Mouse (Mus musculus) lung, postnatal 14 days (tissue): ENCODE measurements around the gene Cdc42.

Experiments
- DNase-seq: peaks from one replicate; pipeline ENCODE4 v3.0.0; 2021

Cdc42 gene

DNA sequence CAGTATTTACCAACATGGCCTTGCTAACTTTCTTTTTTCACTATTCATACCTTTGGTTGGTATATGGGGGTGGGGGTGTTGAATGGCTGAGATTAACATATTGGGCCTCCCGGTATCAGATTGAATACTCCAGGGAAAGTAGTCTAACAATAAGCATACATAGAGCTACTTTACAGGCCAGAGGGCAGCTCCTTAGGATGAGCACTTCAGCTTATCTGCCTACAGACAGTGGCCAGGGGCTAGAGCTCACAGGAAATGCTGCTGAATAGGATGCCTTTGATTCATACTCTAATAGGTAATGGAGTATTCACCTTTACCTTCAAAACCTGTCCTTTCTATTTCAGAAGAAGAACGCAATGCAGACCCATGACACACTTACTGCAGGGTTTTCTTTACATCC, 42.5 kb downstream of the Cdc42 start:
- DNase-seq: no peak

DNA sequence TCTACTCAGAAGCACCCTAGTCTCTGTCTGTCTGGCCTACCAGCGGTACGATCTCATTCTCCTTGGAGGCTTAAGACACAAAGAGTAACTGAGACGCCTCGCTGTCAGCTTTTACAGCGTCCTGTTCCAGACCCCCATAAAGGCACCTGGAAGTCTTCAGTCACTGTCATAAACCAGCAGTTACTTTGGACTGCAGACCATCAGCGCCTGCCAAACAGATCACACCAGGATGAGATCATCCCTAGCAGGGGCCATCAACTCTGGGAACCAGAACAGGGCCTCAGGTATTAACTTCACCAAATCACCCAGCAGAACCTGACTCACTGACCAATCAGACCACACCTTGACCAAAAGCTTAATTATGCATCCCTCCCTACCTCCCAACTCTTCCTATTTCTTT, 43.0 kb downstream of the Cdc42 start:
- DNase-seq: no peak

DNA sequence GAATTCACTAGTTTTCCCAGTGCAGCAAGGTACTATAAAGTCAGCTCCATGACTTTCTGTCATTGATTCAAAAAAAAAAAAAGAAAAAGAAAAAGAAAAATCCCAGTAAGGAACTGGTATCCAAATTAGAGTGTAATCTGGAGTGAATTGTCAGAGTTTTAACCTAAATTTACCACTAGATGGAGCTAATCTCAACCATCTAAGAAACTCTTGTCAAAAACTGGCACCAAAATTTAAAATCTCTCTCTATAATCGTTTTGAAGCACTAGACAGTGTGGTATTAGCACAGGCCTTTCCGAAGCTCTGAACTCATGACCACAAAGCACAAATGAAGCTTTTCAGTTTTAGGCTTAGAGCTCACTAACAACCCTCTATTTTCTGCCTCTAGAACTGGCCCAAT, 44.0 kb downstream of the Cdc42 start:
- no peak for DNase-seq

DNA sequence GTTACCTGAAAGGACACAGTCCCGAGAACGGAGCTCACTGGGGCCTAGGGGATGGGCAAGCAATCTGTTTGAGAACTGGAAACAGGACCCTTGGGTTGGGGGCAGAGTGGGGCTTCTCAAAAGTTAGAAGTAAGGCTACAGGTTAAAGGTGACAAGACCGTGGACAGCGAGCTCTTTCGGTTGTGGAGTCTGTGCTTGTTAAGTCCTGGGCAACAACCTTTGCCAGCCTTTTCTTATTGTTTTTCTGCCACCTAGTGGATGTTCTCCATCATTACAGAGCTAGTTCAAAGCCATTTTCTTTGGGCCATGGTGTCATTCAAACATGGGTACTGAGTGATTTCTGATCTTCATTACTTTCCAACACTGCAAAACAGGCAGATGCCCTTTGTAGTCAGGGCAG, 49.1 kb downstream of the Cdc42 start:
- DNase-seq: peak; percentile 32

DNA sequence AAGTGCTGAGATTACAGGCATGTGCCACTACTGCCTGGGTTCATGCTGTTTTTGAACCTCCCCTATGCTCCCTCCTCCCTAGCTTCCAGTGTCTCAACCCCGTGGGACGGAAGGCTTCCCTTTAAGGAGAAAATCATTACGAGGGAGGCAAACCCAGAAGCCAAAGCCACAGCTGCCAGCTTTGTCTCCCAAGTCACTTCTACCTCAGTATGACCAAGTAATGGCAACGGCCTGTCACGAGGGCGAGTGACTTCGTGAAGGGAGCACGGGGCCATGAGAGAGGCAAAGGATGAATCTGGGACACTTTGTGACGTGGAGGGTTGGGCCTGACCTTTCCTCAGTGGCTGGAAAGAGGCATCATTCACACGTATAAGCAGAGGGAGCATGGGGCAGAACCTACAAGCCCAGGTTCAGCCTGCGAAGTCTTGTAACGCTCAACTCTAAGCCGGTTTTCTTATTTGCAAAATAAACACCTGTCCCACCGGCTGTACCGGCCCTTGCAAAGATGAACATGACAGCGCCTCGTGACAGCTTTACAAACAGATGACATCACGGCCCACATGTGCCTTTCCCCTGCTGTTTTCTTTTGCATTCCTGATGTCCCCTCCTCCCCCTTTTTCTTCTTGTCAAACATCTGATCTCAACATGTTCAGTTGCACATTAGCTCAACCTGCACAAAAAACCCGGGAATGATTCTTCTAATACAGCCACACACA, 50.4 kb downstream of the Cdc42 start:
- no peak for DNase-seq

DNA sequence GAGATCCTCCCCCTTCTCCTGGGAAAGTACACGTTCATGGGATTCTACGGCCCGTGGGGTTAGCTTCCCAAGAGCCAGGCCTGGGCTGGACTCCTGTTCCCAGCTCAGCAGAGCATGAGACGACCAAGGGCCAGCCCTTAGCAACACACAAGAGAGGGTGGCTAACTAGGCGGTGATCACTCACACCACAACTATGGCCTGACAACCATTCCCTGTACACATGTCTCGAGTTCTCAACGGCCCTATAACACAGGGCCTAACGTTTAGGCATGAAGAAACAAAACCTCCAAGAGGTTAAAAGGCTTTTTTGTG, 51.0 kb downstream of the Cdc42 start:
- DNase-seq: no peak

DNA sequence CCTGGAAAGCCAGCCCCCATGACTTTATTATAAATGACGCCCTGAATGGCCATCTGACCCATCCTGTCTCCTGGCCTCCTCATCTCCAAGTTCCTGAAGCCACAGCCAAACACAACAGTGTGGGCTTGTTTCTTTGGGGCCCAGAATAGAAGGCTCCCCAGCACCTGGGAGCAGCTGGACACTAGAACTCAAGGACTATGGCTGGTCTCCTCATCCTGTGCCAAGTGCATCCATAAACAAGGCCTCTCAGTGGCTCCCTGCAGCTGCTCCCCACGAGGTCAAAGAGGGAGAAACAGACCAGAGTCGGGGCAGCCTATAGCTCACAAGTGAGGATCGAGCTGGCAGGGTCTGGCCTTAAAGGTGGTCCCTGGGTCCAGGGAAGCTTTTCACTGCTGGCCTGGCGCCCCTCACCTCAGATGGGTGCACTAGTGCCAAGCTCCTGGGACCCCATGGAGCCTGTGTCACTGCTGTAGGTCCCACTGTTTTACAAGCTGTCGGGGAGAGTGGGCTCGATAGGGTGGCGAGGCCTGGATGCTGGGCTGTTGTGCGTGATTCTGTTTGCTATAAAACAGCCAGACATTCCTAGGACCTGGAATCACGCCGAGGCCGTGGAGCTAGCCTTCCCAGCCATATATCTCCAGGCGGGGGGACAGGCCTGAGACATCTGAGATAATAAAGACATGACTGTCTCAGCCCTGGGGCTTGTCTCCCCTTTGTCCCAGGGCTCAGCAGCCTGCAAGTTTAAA, 51.5 kb downstream of the Cdc42 start:
- DNase-seq: no peak

DNA sequence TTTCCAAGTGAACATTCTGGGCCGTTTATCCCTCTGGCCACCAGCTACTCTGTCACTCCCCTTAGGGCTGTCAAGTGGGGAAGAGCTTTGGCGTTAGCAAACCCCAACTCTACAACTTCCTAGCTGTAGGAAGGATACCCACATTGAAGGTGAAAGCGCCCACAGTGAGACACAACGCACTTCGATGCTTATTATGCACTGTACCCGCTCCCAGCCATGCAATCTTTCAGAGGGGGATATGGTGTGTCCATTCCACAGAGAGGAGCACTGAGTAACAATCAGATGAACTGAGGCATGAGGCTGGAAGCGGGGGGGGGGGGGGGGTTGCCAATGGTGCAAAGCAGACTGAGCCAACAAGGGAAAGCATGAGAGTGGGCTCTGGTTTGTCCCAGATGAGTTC, 52.5 kb downstream of the Cdc42 start:
- DNase-seq: no peak

DNA sequence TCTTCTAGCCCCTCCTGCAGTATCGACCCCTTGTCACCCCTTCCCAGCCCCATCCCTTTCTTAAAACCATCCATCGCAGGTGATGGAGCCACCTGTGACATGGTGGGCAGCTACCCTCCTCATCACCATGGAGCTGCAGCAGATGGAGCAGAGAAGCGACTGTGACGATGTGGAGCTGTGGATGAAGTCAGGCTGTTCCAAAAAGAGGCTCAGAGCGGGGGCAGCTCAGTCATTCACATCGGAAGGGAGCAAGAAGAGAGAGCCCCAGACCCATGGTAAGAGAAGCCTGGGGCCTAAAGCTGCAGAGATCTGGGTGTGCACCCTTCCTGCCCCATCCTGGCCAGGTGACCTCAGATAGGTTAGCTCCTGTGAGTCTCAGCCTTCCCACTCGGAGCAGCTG, 53.4 kb downstream of the Cdc42 start:
- DNase-seq: no peak

DNA sequence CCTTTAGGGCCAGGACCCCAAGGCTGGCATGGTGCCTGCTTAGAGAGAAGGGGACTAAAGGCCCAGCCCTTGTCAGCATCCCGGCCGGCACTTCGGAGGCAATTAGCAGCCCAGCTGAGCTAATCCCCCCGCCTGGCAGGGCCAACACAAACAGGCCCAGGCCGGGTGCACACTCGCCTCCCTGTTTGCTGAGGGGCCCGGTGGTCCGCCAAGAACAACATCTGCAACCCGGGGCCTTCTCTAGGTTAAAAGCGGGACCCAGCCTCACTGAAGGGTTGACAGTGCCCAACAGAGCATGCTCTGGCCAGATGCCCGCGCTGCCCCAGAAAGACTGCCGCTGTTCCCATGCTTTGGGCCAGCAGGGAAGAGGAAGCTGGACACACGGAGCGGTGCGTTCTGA, 55.9 kb downstream of the Cdc42 start:
- no peak for DNase-seq

DNA sequence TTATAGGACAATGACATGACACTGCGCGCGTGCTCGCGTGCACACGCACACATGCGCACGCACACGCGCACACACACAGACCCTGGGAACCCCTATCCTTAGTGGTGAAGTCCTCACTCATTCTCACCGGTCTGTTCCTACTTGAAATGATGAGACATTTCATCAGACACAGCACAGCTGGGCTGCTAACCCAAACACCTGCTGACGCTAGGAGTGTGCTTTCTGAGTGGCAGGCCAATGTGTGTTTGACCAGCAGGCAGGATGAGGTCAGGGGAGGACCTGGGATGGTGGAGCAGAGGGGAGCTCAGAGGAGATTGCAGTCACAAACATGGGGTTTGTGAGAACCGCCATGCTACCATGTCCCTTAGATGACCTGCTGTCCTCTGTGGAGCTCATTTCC, 57.3 kb downstream of the Cdc42 start:
- no peak for DNase-seq

DNA sequence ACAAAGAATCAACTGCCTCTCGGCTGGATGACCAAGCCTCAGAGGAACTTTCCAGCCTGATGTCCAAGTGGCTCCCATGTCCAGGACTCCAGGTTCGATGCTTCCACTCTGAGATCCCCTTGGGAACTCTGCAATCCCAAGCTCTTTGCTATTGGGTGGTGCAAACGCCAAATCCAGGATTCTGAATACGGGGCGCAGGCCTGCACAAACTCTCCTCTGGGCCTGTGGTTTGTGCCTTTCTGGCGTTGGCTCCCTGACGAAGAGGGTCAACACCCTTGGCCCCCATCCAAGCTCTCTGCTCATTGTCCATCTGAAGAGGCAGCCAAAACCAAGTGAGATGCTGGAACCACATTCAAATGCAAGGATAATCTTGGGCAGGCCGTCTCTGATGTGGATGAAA, 59.1 kb downstream of the Cdc42 start:
- DNase-seq: peak; percentile 64

DNA sequence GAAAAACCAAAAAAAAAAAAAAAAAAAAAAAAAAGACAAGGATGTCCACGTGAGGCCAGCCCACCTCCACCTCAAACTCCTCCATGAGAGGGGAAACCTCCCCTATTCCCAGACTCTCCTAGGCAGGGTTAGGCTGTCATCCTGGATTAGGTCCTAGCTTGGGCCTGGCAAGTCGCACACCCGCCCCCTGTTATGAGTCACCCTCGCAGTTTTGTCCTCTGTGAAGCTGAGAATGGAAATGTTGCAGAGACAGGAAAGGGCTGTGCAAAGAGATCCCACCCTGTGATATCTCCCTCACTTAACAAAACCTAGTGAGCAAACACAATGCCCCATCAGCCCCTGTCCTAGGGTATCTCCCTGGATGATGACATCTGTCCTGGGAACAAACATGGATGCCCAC, 59.9 kb downstream of the Cdc42 start:
- no peak for DNase-seq

DNA sequence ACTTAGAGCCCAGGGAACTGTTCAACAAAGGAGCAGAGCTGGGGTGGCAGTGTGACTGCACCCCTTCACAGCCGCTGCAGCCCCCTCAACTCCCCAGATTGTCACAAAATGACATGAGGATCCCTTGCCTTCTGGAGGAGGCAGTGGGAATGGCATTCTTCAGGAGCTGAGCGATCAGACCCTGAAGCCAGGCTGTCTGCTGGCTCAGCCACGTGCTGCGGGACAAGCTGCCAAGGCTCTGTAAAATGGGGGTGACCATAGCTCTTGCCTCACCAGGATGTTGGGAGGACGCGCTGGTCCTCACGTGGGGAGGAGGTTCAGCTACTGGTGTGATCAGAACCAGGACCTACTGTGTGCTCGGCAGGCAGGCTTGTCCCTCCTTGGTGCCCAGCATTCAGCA, 62.6 kb downstream of the Cdc42 start:
- DNase-seq: no peak

DNA sequence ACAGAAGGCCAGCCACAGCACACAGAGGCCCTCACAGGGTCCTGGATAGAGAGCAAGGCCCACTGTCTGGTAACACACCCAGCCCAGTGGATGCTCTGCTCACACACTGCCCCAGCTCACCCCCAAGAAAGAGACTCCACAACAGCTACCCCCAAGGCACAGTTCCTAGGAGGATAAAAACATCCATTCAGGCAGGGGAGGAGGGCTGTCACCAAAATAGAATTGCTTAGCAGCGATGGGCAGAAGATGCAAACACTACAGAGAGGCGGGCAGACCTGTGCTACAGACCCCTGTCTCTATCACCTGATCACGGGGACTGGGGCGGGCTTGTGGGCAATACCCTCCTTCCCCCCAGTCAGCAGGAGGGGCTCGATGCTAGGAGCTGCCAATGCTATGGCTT, 63.0 kb downstream of the Cdc42 start:
- DNase-seq: no peak

DNA sequence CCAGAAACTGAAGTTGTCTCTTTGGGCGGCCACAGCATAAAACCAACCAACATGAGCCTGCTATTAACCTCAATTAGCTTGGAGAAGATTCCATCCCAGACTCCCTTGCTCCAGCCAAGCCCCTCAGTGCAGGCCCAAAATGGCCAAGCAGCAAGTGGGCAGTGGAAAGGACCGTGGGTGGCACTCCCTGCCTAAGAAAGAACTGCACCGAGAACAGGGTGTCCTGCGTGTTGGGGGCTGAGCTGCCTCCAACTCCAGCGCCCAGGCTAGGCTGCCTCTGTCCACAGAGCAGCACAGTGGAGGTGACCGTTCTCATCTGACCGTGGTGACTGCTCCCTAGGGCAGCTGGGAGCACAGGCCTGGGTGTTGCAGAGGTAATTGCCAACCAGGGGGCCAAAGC, 63.5 kb downstream of the Cdc42 start:
- DNase-seq: no peak

DNA sequence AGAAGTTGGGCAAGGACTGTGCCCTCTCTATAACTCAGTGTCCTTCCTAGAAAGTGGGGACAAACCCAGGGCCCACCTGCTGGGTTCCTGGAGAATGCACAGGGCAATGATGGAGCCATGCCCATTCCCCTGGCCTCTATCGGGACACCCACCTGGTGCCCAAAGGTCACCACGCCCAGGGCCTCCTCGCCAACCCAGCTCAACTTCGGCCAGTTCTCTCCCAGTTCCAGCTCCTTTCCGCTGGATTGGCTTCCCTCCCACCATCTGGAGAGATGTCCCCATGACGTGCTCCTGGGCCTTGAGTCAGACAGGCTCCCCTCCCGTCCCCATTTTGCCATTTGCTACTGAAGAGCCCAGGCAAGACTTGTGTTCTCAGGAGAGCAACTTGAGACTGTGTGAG, 64.9 kb downstream of the Cdc42 start:
- no peak for DNase-seq

DNA sequence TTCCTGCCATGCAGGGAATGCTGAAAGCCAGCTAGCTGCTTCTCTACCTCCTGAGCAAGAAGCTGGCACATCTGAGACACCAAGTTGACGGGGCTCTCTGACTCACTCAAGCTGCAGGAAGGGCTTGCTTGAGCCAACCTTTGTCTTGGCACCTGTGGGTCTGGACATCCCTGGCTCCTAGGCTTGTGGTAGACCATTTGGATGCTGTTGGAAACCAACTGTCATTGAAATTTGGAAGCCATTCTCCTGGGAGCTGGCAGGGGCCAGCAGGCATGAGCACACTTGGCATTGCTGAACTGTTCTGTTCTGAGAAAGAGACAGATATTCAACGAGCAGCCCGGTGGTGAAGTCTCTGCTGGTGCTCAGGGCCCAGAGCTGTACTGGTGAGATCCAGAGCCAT, 67.3 kb downstream of the Cdc42 start:
- no peak for DNase-seq

DNA sequence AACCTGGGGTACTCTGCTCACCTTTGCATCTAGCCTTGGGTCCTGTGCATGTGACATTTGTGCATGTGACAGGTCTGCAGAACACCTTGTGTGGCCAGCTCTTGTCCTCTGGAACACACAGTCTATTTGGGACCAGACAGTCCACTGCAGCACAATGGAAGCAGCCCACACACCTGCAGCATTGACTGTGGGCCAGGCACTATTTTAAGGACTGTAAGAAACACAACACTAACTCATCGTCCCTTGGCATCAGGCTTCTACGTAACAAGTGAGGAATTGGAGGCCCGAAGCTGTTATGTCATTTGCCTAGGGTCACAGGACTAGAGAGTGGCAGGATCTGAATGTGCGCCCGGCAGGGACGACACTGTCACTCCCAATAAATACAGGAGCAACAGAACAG, 67.8 kb downstream of the Cdc42 start:
- DNase-seq: no peak

DNA sequence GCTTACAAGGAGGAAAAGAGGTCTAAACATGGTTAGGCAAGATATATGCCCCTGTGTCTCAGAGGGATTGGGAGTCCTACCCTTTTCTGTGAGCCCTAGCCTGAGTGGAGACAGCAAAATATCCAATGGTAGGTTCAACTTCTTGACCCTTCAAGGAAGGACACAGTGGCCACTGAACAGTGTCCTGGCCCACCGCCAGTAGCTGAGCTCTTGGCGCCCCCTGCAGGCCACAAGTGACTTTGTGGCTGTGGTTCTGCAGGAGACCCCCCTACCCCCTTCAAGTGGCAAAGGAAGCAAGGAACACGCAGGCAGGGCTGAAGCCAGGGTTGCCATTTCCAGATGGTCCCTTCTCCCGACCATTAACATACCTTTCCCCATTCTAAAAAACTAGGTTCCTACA, 69.7 kb downstream of the Cdc42 start:
- DNase-seq: peak; percentile 78

DNA sequence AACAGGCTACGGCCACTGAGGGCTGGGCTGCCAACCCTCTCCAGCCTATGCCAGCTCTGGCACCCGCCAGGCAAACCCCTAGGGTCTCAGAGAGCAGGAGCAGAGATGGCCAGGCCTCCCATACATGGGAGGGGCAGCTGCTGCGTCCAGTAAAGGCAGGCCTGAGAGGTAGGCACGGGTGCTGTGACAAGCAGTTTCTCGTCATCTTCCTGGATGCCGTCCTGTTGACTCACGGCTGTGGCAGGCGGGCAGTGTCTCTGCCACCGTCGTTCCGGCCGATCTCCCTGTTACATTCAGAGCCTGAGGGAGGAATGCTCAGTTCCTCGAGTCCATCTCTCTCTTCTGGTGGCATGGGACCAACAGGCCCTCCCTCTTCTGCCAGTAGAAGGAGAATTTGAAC, 70.3 kb downstream of the Cdc42 start:
- DNase-seq: no peak

DNA sequence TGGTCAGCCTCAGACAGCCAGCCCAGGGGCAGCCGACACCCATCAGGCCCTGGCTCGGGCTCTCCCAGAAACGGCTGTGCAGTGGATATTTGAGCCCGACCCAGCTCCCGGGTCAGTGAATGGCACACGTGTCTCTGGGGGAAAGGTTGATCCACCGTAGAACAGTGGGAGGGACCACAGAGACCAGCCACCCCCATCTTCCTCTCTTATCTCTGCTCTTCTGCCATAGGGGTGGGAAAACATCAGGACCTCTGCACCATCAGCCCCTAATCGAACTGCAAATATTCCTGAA, 70.9 kb downstream of the Cdc42 start:
- DNase-seq: no peak

DNA sequence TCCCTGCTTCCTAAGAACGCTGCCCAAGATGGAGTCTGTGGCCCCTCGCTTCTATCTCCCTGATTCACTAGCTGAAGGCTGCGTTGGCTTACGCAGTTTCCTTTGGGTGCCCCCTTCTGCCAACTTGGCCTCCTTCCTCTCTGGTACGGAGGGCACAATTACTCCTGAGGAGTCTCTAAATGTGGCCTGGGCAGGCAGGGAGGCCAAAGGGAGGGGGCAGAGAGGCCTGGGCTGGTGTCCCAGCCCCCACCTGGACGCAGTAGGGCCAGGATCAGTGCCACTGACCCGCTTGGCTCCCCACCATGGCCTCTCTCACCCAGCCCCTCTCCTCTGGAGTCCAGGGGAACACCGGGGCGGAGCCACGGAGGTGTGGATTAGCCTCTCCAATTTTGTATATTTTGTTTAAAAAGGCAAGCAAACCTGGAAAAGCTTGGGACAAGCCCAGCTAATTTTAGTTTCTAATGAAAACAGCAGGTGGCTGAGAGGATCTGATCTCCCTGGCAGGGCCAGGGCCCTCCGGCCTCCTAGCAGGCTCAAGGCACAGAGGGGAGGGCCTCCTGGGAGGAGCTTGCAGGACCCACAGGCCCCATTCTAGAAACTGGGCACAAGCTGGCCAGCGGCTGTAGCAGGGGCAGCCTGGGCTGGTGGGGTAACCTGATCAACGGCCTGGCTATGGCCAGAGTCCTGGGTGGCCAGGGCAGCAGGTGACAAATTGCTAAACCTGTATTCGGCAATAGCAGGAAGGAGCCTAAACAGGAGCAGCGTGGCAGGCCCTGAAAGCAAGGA, 71.5 kb downstream of the Cdc42 start:
- DNase-seq: no peak

DNA sequence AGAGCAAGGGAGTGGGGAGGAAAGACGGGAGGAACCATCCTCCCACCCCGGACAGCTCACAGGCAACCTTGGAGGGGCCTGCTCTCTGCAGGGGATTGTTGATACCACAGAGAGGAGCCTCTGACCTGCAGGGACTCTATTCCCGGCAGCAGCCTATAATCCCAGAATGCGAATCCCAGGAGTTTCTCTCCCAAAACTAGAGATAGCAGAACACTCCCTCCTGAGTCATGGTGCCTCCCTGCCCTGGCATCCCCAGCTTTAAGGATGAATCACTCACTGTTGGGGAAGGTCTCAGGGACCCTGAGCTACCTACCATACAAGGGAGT, 74.2 kb downstream of the Cdc42 start:
- DNase-seq: no peak
